Mouse (Mus musculus): ENCODE measurements around the gene Trim46. TPM values are rescaled to one million over a fixed set of nuclear protein-coding genes. Genes with fewer than 3 reads are reported as not detected.

Gene Trim46
- polyA plus RNA-seq, 1 experiment from 2014 or later: 2.7 TPM

GRCm38 (mm10) chr3:89281579-89282290, 35.6 kb upstream of the Trim46 start:
- no peaks in the 10 kb centered on the region for H3K27me3 ChIP-seq (ENCODE audit: control insufficient read depth, insufficient read depth, low read length)
- H3K4me1 ChIP-seq (replicated peaks; ENCODE audit: control insufficient read depth, insufficient read depth): peaks cover 11% of the 10 kb centered on the region; the same call in 1 of the 2 replicates
- ATAC-seq (ENCODE audit: low FRiP score, low TSS enrichment): no peak
- DNase-seq (ENCODE audit: low spot score): peak; percentile 88
- peak overlapping the region; percentile 67; the same call in 1 of the 2 replicates for H3K4me3 ChIP-seq (ENCODE audit: low read depth, low read length)
- no peak for TF ChIP-seq EP300 (optimal IDR thresholded peaks at IDR 0.05)
- peak; percentile 96 for TF ChIP-seq CTCF (IDR thresholded peaks at IDR 0.05; ENCODE audit: low read depth)
- 13% methylated on average over 20 of the region's 20 CpGs for WGBS
- H3K9me3 ChIP-seq (ENCODE audit: control insufficient read depth, low read length): no peaks in the 10 kb centered on the region
- peak overlapping the region; percentile 91 for H3K4me2 ChIP-seq (replicated peaks; ENCODE audit: low read depth)
- peak overlapping the region; percentile 89 for H3K9ac ChIP-seq (ENCODE audit: low read length)
- H3K36me3 ChIP-seq (ENCODE audit: control insufficient read depth, insufficient read depth, low read length): no peaks in the 10 kb centered on the region
- peak overlapping the region; percentile 96 for H3K27ac ChIP-seq (replicated peaks)

- no peaks in the 10 kb centered on the region; the same call in 1 of the 2 replicates for H3K36me3 ChIP-seq (ENCODE audit: control insufficient read depth, insufficient read depth, low read length)
- peak within 1 kb of the TSS; percentile 67 for H3K4me3 ChIP-seq (ENCODE audit: low read depth, low read length)
- H3K27me3 ChIP-seq (ENCODE audit: control insufficient read depth, insufficient read depth, low read length): no peaks in the 10 kb centered on the region
- H3K9me3 ChIP-seq (ENCODE audit: control insufficient read depth, low read length): no peaks in the 10 kb centered on the region
- H3K9ac ChIP-seq (ENCODE audit: low read length): peak within 1 kb of the TSS; percentile 89
- peak; percentile 93 for DNase-seq (ENCODE audit: low spot score)
- TF ChIP-seq EP300 (optimal IDR thresholded peaks at IDR 0.05) (no peak), CTCF (IDR thresholded peaks at IDR 0.05; ENCODE audit: low read depth) (no peak)
- peak within 1 kb of the TSS; percentile 91 for H3K4me2 ChIP-seq (replicated peaks; ENCODE audit: low read depth)
- under 1% methylated on average over 51 of the region's 52 CpGs for WGBS
- ATAC-seq (ENCODE audit: low FRiP score, low TSS enrichment): peak; percentile 83
- H3K4me1 ChIP-seq (replicated peaks; ENCODE audit: control insufficient read depth, insufficient read depth): peaks cover 11% of the 10 kb centered on the region; the same call in 1 of the 2 replicates
- H3K27ac ChIP-seq (replicated peaks): peak within 1 kb of the TSS; percentile 96
These were observed 34.8 kb upstream of the Trim46 start, which contains the start of gene Efna1 for GRCm38 (mm10) chr3:89280606-89281511. Efna1 (minus strand) TSS chr3:89281142.

- ATAC-seq (ENCODE audit: low FRiP score, low TSS enrichment) (peak; percentile 11), DNase-seq (ENCODE audit: low spot score) (peak; percentile 82)
- Histone ChIP-seq H3K9me3 (ENCODE audit: control insufficient read depth, low read length) (no peaks in the 10 kb centered on the region), H3K9ac (ENCODE audit: low read length) (peak overlapping the region; percentile 89), H3K4me3 (ENCODE audit: low read depth, low read length) (peak overlapping the region; percentile 67), H3K27ac (replicated peaks) (peak overlapping the region; percentile 96), H3K36me3 (ENCODE audit: control insufficient read depth, insufficient read depth, low read length) (no peaks in the 10 kb centered on the region; the same call in 1 of the 2 replicates), H3K4me1 (replicated peaks; ENCODE audit: control insufficient read depth, insufficient read depth) (peaks cover 11% of the 10 kb centered on the region; the same call in 1 of the 2 replicates), H3K27me3 (ENCODE audit: control insufficient read depth, insufficient read depth, low read length) (no peaks in the 10 kb centered on the region), H3K4me2 (replicated peaks; ENCODE audit: low read depth) (peak overlapping the region; percentile 91)
- TF ChIP-seq EP300 (optimal IDR thresholded peaks at IDR 0.05) (no peak), CTCF (IDR thresholded peaks at IDR 0.05; ENCODE audit: low read depth) (0 out of 2 replicates have a peak, but pooled peaks have one; percentile 5)
- WGBS: under 1% methylated on average over 29 of the region's 29 CpGs
These were observed 34.0 kb upstream of the Trim46 start for GRCm38 (mm10) chr3:89280050-89280605.

- 1% methylated on average over 35 of the region's 35 CpGs for WGBS
- peak overlapping the region; percentile 91 for H3K4me2 ChIP-seq (replicated peaks; ENCODE audit: low read depth)
- peak overlapping the region; percentile 96 for H3K27ac ChIP-seq (replicated peaks)
- DNase-seq (ENCODE audit: low spot score) (peak; percentile 94), ATAC-seq (ENCODE audit: low FRiP score, low TSS enrichment) (peak; percentile 77)
- peaks cover 11% of the 10 kb centered on the region; the same call in 1 of the 2 replicates for H3K4me1 ChIP-seq (replicated peaks; ENCODE audit: control insufficient read depth, insufficient read depth)
- H3K4me3 ChIP-seq (ENCODE audit: low read depth, low read length): peak overlapping the region; percentile 67
- TF ChIP-seq CTCF (IDR thresholded peaks at IDR 0.05; ENCODE audit: low read depth) (0 out of 2 replicates have a peak, but pooled peaks have one; percentile 1), EP300 (optimal IDR thresholded peaks at IDR 0.05) (no peak)
- H3K36me3 ChIP-seq (ENCODE audit: control insufficient read depth, insufficient read depth, low read length): no peaks in the 10 kb centered on the region; the same call in 1 of the 2 replicates
- no peaks in the 10 kb centered on the region for H3K9me3 ChIP-seq (ENCODE audit: control insufficient read depth, low read length)
- no peaks in the 10 kb centered on the region for H3K27me3 ChIP-seq (ENCODE audit: control insufficient read depth, insufficient read depth, low read length)
- peak overlapping the region; percentile 89 for H3K9ac ChIP-seq (ENCODE audit: low read length)
These were observed 33.2 kb upstream of the Trim46 start for GRCm38 (mm10) chr3:89279153-89279890.

GRCm38 (mm10) chr3:89278643-89279042, 32.5 kb upstream of the Trim46 start:
- no peak for TF ChIP-seq CTCF (IDR thresholded peaks at IDR 0.05; ENCODE audit: low read depth)
- no peak for TF ChIP-seq EP300 (optimal IDR thresholded peaks at IDR 0.05)
- Histone ChIP-seq H3K27me3 (ENCODE audit: control insufficient read depth, insufficient read depth, low read length) (no peaks in the 10 kb centered on the region), H3K9me3 (ENCODE audit: control insufficient read depth, low read length) (no peaks in the 10 kb centered on the region), H3K36me3 (ENCODE audit: control insufficient read depth, insufficient read depth, low read length) (no peaks in the 10 kb centered on the region; the same call in 1 of the 2 replicates), H3K27ac (replicated peaks) (peak overlapping the region; percentile 96), H3K4me2 (replicated peaks; ENCODE audit: low read depth) (peak overlapping the region; percentile 91), H3K4me1 (replicated peaks; ENCODE audit: control insufficient read depth, insufficient read depth) (peaks cover 11% of the 10 kb centered on the region; the same call in 1 of the 2 replicates), H3K9ac (ENCODE audit: low read length) (peak overlapping the region; percentile 89), H3K4me3 (ENCODE audit: low read depth, low read length) (peak overlapping the region; percentile 67)
- 28% methylated on average over 8 of the region's 8 CpGs for WGBS
- ATAC-seq (ENCODE audit: low FRiP score, low TSS enrichment) (no peak), DNase-seq (ENCODE audit: low spot score) (no peak)

Measured in stomach, postnatal 0 days (tissue).